Mouse (Mus musculus) heart, embryonic 13.5 days (tissue): ENCODE results near the gene Stoml1. TPM values are rescaled to one million over a fixed set of nuclear protein-coding genes. Genes with fewer than 3 reads are reported as not detected.
"Not testable (repeated sequence)": the region's sequence is repeated elsewhere in the genome, so short reads cannot be mapped to it uniquely, and the experiment has no call there.

Source experiments
- ATAC-seq: fragments of 200-750 bp; cut with Nextera tagmentation; 2 replicates; pipeline ENCODE4 v1.8.0; 2017; ENCODE audit warnings: moderate TSS enrichment; ENCODE audit not compliant: insufficient number of reproducible peaks, low FRiP score, low TSS enrichment; ENCODE audit errors: extremely low read depth
- H3K27ac ChIP-seq: fragments of 300-500 bp; sonication (generic); replicated peaks from 2 replicates; pipeline ENCODE4 v1.5.1; 2015; ENCODE audit warnings: moderate library complexity, mild to moderate bottlenecking, inconsistent platforms
- H3K27me3 ChIP-seq: fragments of 300-500 bp; sonication (generic); replicated peaks from 2 replicates; pipeline ENCODE4 v1.6.1; 2015; ENCODE audit warnings: mild to moderate bottlenecking, inconsistent platforms
- H3K36me3 ChIP-seq: fragments of 300-500 bp; sonication (generic); 2 replicates; pipeline ENCODE4 v1.6.1; 2015; ENCODE audit warnings: mild to moderate bottlenecking, inconsistent platforms
- H3K4me1 ChIP-seq: fragments of 300-500 bp; sonication (generic); 2 replicates; pipeline ENCODE4 v1.6.1; 2015; ENCODE audit warnings: inconsistent platforms
- H3K4me2 ChIP-seq: fragments of 300-500 bp; sonication (generic); 2 replicates; pipeline ENCODE4 v1.6.1; 2015; ENCODE audit warnings: inconsistent platforms, mild to moderate bottlenecking, moderate library complexity
- H3K4me3 ChIP-seq: fragments of 300-500 bp; sonication (generic); 2 replicates; pipeline ENCODE4 v1.5.1; 2015; ENCODE audit warnings: moderate library complexity, mild to moderate bottlenecking, inconsistent platforms
- H3K9ac ChIP-seq: fragments of 300-500 bp; sonication (generic); 2 replicates; pipeline ENCODE4 v1.6.1; 2015; ENCODE audit warnings: inconsistent platforms, mild to moderate bottlenecking, moderate library complexity
- H3K9me3 ChIP-seq: fragments of 300-500 bp; sonication (generic); 2 replicates; pipeline ENCODE4 v1.6.1; 2016; ENCODE audit warnings: inconsistent platforms
- WGBS: fragments of 180-500 bp; shearing (Covaris S2); methylation state at CpG from one replicate; pipeline ENCODE4 v1.1.7; 2015; ENCODE audit warnings: mixed read lengths; 5-methylcytosine and 5-hydroxymethylcytosine counted together
- polyA plus RNA-seq: library from polyadenylated mRNA; unstranded; fragments of >200 nt; fragmentation: Nextera tagmentation; extraction: Ambion mirVana; gene quantifications from 2 replicates; pipeline ENCODE4 v1.2.1, GENCODE M21; 2015

The Stoml1 gene
- polyA plus RNA-seq, 1 experiment from 2014 or later, result 25.0 TPM

DNA sequence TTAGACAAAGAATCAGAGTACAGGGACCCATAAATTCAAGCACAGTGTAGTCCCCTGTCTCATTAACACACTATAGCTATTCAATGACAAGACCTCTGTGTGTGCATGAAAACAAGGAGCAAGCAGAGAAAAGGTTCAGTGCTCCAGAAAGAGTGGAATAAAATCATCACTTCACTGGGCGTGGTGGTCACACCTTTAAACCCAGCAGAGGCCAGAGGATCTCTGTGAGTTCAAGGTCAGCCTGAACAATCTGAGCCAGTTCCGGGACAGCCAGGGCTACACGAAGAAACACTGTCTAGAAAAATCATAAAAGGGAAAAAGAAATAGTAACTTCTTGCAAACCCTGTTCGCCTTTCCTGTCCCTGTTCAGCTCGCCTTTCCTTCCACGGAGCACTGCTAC is 9.3 kb upstream of the Stoml1 start:
- H3K9ac ChIP-seq, result no peak overlapping the region
- WGBS, result 83% methylated on average over 6 of the region's 6 CpGs
- H3K4me3 ChIP-seq, result no peak overlapping the region
- H3K27me3 ChIP-seq, result no peaks in the 10 kb centered on the region
- H3K9me3 ChIP-seq, result no peaks in the 10 kb centered on the region
- H3K4me2 ChIP-seq, result no peak overlapping the region
- no peak overlapping the region for H3K27ac ChIP-seq
- peaks cover 68% of the 10 kb centered on the region for H3K4me1 ChIP-seq
- peaks cover 39% of the 10 kb centered on the region for H3K36me3 ChIP-seq
- no peak for ATAC-seq

- Histone ChIP-seq H3K4me2 (peak overlapping the region; percentile 12), H3K9me3 (no peaks in the 10 kb centered on the region)
Observed at GRCm38 (mm10) chr9:58246083-58246591, 6.8 kb upstream of the Stoml1 start.

GRCm38 (mm10) chr9:58247064-58247759 is 5.8 kb upstream of the Stoml1 start:
- H3K4me1 ChIP-seq, result peaks cover 72% of the 10 kb centered on the region
- peak overlapping the region; percentile 71 for H3K27ac ChIP-seq
- WGBS, result 4% methylated on average over 25 of the region's 25 CpGs
- no peaks in the 10 kb centered on the region for H3K9me3 ChIP-seq
- H3K4me2 ChIP-seq, result peak overlapping the region; percentile 86
- ATAC-seq, result peak; percentile 44; the same call in 1 of the 2 replicates
- no peaks in the 10 kb centered on the region for H3K27me3 ChIP-seq
- peak overlapping the region; percentile 81 for H3K9ac ChIP-seq
- peaks cover 33% of the 10 kb centered on the region for H3K36me3 ChIP-seq
- peak overlapping the region; percentile 43 for H3K4me3 ChIP-seq

More at GRCm38 (mm10) chr9:58246083-58246591, 6.8 kb upstream of the Stoml1 start:
- H3K9ac ChIP-seq, result peak overlapping the region; percentile 50
- ATAC-seq, result no peak
- H3K27ac ChIP-seq, result no peak overlapping the region
- no peaks in the 10 kb centered on the region for H3K27me3 ChIP-seq
- 61% methylated on average over 4 of the region's 4 CpGs for WGBS
- no peak overlapping the region for H3K4me3 ChIP-seq
- H3K36me3 ChIP-seq, result peaks cover 33% of the 10 kb centered on the region
- H3K4me1 ChIP-seq, result peaks cover 82% of the 10 kb centered on the region

DNA sequence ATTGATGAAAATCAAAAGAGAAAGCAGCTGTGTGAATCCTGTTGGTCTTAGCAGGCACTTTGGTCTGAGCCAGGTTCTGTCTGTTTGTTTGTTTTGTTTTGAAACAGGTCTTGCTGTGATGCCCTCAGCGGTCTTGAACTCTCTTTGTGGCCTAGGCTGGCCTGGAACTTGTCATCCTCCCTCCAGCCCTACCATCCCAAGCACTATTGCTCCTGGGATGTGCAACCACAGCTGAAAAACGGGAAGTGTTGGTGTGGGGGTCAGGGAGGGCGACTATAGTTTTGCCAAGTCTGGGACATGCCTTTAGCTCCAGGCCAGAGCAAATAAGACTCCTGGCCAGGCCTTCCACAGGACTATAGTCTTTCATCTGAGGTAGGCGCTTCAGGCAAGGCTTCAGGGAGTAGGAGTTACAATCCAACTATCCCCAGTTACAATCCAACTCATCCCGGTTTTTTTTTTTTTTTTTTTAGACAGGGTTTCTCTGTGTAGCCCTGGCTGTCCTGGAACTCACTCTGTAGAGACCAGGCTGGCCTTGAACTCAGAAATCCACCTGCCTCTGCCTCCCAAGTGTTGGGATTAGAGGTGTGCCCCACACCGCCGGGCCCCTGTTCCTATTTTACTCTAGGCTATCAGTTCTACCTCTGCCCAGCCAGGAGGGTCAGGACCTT is 4.1 kb upstream of the Stoml1 start:
- Histone ChIP-seq H3K9me3 (no peaks in the 10 kb centered on the region), H3K4me1 (peaks cover 59% of the 10 kb centered on the region), H3K9ac (peak overlapping the region; percentile 93), H3K36me3 (peaks cover 23% of the 10 kb centered on the region), H3K27me3 (no peaks in the 10 kb centered on the region), H3K4me3 (peak overlapping the region; percentile 72), H3K27ac (peak overlapping the region; percentile 91), H3K4me2 (peak overlapping the region; percentile 86)
- 18% methylated on average over 7 of the region's 7 CpGs for WGBS
- ATAC-seq, result no peak

GRCm38 (mm10) chr9:58249592-58250192 is 3.3 kb upstream of the Stoml1 start, which contains the start of gene Pml:
Gene Pml, minus strand, starts transcription at chr9:58249786.
- peak within 1 kb of the TSS; percentile 93 for H3K9ac ChIP-seq

DNA sequence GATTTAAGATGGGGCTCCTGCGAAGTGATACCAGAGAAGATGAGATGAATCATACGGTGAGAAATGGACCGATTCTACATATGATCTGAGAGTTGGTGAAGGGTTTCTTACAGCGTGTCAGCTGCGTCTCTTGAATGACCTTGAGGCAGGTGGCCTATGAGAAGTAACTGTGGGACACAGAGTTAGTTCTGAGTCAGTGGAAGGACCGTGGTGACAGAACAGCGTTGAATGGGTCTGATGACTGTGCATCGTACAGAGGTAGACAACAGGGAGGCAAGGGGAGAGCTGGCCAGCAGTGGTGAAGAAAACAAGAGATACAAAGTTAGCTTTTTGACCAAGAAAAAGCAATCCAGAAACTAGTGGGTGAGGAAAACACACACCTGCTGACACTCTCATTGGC is 2.6 kb upstream of the Stoml1 start:
- peak overlapping the region; percentile 93 for H3K9ac ChIP-seq

More at GRCm38 (mm10) chr9:58249592-58250192, 3.3 kb upstream of the Stoml1 start, which contains the start of gene Pml:
- no peaks in the 10 kb centered on the region for H3K27me3 ChIP-seq
- H3K4me2 ChIP-seq, result peak within 1 kb of the TSS; percentile 86
- ATAC-seq, result 0 out of 2 replicates have a peak, but pooled peaks have one; percentile 33
- WGBS, result under 1% methylated on average over 16 of the region's 16 CpGs
- peak within 1 kb of the TSS; percentile 91 for H3K27ac ChIP-seq
- H3K4me3 ChIP-seq, result peak within 1 kb of the TSS; percentile 72
- H3K4me1 ChIP-seq, result peaks cover 55% of the 10 kb centered on the region
- no peaks in the 10 kb centered on the region for H3K9me3 ChIP-seq
- peaks cover 16% of the 10 kb centered on the region for H3K36me3 ChIP-seq

DNA sequence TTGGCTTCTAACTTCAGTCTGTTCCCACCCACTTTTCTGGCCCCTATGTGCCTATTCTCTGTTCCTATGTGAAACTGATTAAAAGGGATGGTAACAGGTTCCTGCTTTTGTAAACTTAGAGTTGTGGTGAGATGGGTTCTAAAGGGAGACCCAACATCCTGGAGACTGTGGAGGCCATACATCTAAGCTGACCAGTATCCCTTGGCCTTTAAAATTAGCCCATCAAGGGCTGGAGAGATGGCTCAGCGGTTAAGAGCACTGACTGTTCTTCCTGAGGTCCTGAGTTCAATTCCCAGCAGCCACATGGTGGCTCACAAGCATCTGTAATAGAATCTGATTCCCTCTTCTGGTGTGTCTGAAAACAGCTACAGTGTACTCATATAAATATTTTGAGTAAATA is 2.2 kb upstream of the Stoml1 start:
- WGBS, result 92% methylated on average over 1 of the region's 1 CpGs

More for the DNA sequence above, 2.6 kb upstream of the Stoml1 start:
- peak overlapping the region; percentile 86 for H3K4me2 ChIP-seq
- peak overlapping the region; percentile 72 for H3K4me3 ChIP-seq
- H3K27ac ChIP-seq, result peak overlapping the region; percentile 91
- 63% methylated on average over 8 of the region's 8 CpGs for WGBS
- H3K9me3 ChIP-seq, result no peaks in the 10 kb centered on the region
- H3K4me1 ChIP-seq, result peaks cover 53% of the 10 kb centered on the region
- H3K36me3 ChIP-seq, result peaks cover 10% of the 10 kb centered on the region
- no peak for ATAC-seq
- H3K27me3 ChIP-seq, result no peaks in the 10 kb centered on the region

GRCm38 (mm10) chr9:58253805-58254122 is 800 bp downstream of the Stoml1 start:
- peak overlapping the region; percentile 83 for H3K27ac ChIP-seq
- WGBS, result 49% methylated on average over 5 of the region's 5 CpGs
- peak overlapping the region; percentile 88 for H3K4me2 ChIP-seq
- H3K4me3 ChIP-seq, result peak overlapping the region; percentile 83
- H3K9ac ChIP-seq, result peak overlapping the region; percentile 91
- ATAC-seq, H3K27me3 ChIP-seq, H3K9me3 ChIP-seq: not testable (repeated sequence)
- H3K4me1 ChIP-seq, result peaks cover 23% of the 10 kb centered on the region
- H3K36me3 ChIP-seq, result peaks cover 33% of the 10 kb centered on the region

More for the DNA sequence above, 2.2 kb upstream of the Stoml1 start:
- peaks cover 14% of the 10 kb centered on the region for H3K36me3 ChIP-seq
- not testable (repeated sequence) for H3K9me3 ChIP-seq, H3K4me3 ChIP-seq, ATAC-seq, H3K4me2 ChIP-seq, H3K27me3 ChIP-seq
- H3K9ac ChIP-seq, result peak overlapping the region; percentile 93; the same call in 1 of the 2 replicates
- H3K27ac ChIP-seq, result peak overlapping the region; percentile 91
- H3K4me1 ChIP-seq, result peaks cover 53% of the 10 kb centered on the region

- Histone ChIP-seq H3K9ac (no peak overlapping the region), H3K9me3 (no peaks in the 10 kb centered on the region), H3K27me3 (no peaks in the 10 kb centered on the region), H3K4me2 (no peak overlapping the region), H3K27ac (no peak overlapping the region), H3K4me1 (peaks cover 15% of the 10 kb centered on the region), H3K4me3 (no peak overlapping the region), H3K36me3 (peaks cover 45% of the 10 kb centered on the region)
- WGBS, result 53% methylated on average over 2 of the region's 2 CpGs
- no peak for ATAC-seq
Observed at GRCm38 (mm10) chr9:58255105-58255504, 2.1 kb downstream of the Stoml1 start.

GRCm38 (mm10) chr9:58255704-58256685 is 3.0 kb downstream of the Stoml1 start:
- Histone ChIP-seq H3K9me3 (no peaks in the 10 kb centered on the region), H3K4me2 (no peak overlapping the region), H3K4me3 (no peak overlapping the region), H3K4me1 (peaks cover 8% of the 10 kb centered on the region; the same call in 1 of the 2 replicates), H3K27me3 (no peaks in the 10 kb centered on the region), H3K36me3 (peaks cover 52% of the 10 kb centered on the region), H3K9ac (no peak overlapping the region), H3K27ac (no peak overlapping the region)
- ATAC-seq, result no peak
- 80% methylated on average over 10 of the region's 10 CpGs for WGBS
